Mouse (Mus musculus) myocyte (in vitro differentiated cells): ENCODE measurements around the gene Otop2.

ENCODE experiments used
- E2F4 ChIP-seq: IDR thresholded peaks from one replicate; pipeline ENCODE4 v1.6.1; 2011; ENCODE audit warnings: mild to moderate bottlenecking, control low read depth, moderate library complexity; ENCODE audit not compliant: insufficient read depth
- MAX ChIP-seq: IDR thresholded peaks from one replicate; pipeline ENCODE4 v1.6.1; 2011; ENCODE audit warnings: low read depth, mild to moderate bottlenecking, control low read depth
- MYOD1 ChIP-seq, 3 experiments: IDR thresholded peaks; one replicate each; pipeline ENCODE4 v1.6.1; 2011; ENCODE audit warnings: control low read depth in 2 of 3, low read depth in 2 of 3, mild to moderate bottlenecking in 2 of 3, moderate library complexity in 1 of 3; ENCODE audit not compliant: insufficient read length in 2 of 3, control insufficient read depth in 1 of 3
- MYOG ChIP-seq, 3 experiments: IDR thresholded peaks; one replicate each; pipeline ENCODE4 v1.6.1; 2011; ENCODE audit warnings: control low read depth in 2 of 3, low read depth in 2 of 3, mild to moderate bottlenecking in 2 of 3; ENCODE audit not compliant: insufficient read length in 2 of 3, control insufficient read depth in 1 of 3, insufficient read depth in 1 of 3
- POLR2A ChIP-seq: IDR thresholded peaks from one replicate; pipeline ENCODE4 v1.6.1; 2011; ENCODE audit warnings: low read depth, mild to moderate bottlenecking, control low read depth, moderate library complexity; ENCODE audit not compliant: insufficient read length
- TCF12 ChIP-seq: IDR thresholded peaks from one replicate; pipeline ENCODE4 v1.6.1; 2011; ENCODE audit warnings: mild to moderate bottlenecking, control low read depth; ENCODE audit not compliant: poor library complexity, insufficient read depth, severe bottlenecking
- TCF3 ChIP-seq: IDR thresholded peaks from one replicate; pipeline ENCODE4 v1.6.1; 2011; ENCODE audit warnings: low read depth, control low read depth; ENCODE audit not compliant: insufficient read length
- USF1 ChIP-seq: IDR thresholded peaks from one replicate; pipeline ENCODE4 v1.6.1; 2011; ENCODE audit warnings: low read depth, mild to moderate bottlenecking, control low read depth, moderate library complexity

GRCm38 (mm10) chr11:115283486-115283765 is 23.5 kb upstream of the Otop2 start:
- TF ChIP-seq TCF12 = no peak
- TF ChIP-seq POLR2A = no peak
- TF ChIP-seq TCF3 = no peak
- TF ChIP-seq USF1 = no peak
- no peak for TF ChIP-seq E2F4
- TF ChIP-seq MAX = no peak
- no peak for TF ChIP-seq MYOD1 (IDR thresholded peaks at IDR 0.05; ENCODE audit: control insufficient read depth in 1 of 3, insufficient read length in 2 of 3, low read depth in 2 of 3)
- TF ChIP-seq MYOG (IDR thresholded peaks at IDR 0.05; ENCODE audit: control insufficient read depth in 1 of 3, insufficient read depth in 1 of 3, insufficient read length in 2 of 3, low read depth in 2 of 3) = no peak
